Mouse (Mus musculus): ENCODE measurements around the gene Fam98c. TPM values are rescaled to one million over a fixed set of nuclear protein-coding genes. Genes with fewer than 3 reads are reported as not detected.

Fam98c gene
- polyA plus RNA-seq, 1 experiment from 2014 or later: 19.1 TPM

Other genes starting within 250 kb of the Fam98c start
- 193 and 201 TPM in 2 replicates for gene Actn4, start 193.9 kb downstream of the Fam98c start, polyA plus RNA-seq (2014; fragmentation: Nextera tagmentation; extraction: Ambion mirVana)
- gene Eif3k, start 174.4 kb downstream of the Fam98c start, polyA plus RNA-seq (2014; fragmentation: Nextera tagmentation; extraction: Ambion mirVana): 383 and 388 TPM in 2 replicates
- 4.6 and 6.2 TPM in 2 replicates for gene Map4k1, start 174.2 kb downstream of the Fam98c start, polyA plus RNA-seq (2014; fragmentation: Nextera tagmentation; extraction: Ambion mirVana)
- gene Ryr1, start 31.1 kb downstream of the Fam98c start, polyA plus RNA-seq (2014; fragmentation: Nextera tagmentation; extraction: Ambion mirVana): 2.0 and 2.2 TPM in 2 replicates
- gene Rasgrp4, start 21.4 kb downstream of the Fam98c start, polyA plus RNA-seq (2014; fragmentation: Nextera tagmentation; extraction: Ambion mirVana): 0.76 and 0.82 TPM in 2 replicates
- 0.34 and 0.46 TPM in 2 replicates for gene Ggn, start 14.0 kb upstream of the Fam98c start, polyA plus RNA-seq (2014; fragmentation: Nextera tagmentation; extraction: Ambion mirVana)
- gene Spred3, start 14.2 kb upstream of the Fam98c start, polyA plus RNA-seq (2014; fragmentation: Nextera tagmentation; extraction: Ambion mirVana): 5.6 and 6.5 TPM in 2 replicates
- gene Psmd8, start 24.5 kb upstream of the Fam98c start, polyA plus RNA-seq (2014; fragmentation: Nextera tagmentation; extraction: Ambion mirVana): 321 and 325 TPM in 2 replicates
- 0.56 and 1.0 TPM in 2 replicates for gene Catsperg1, start 57.8 kb upstream of the Fam98c start, polyA plus RNA-seq (2014; fragmentation: Nextera tagmentation; extraction: Ambion mirVana)
- gene Kcnk6, start 76.3 kb upstream of the Fam98c start, polyA plus RNA-seq (2014; fragmentation: Nextera tagmentation; extraction: Ambion mirVana): 0.41 and 1.2 TPM in 2 replicates
- 87.3 and 94.1 TPM in 2 replicates for gene Yif1b, start 82.1 kb upstream of the Fam98c start, polyA plus RNA-seq (2014; fragmentation: Nextera tagmentation; extraction: Ambion mirVana)
- 1.2 and 1.6 TPM in 2 replicates for gene 2200002D01Rik, start 92.2 kb upstream of the Fam98c start, polyA plus RNA-seq (2014; fragmentation: Nextera tagmentation; extraction: Ambion mirVana)
- 27.0 and 28.1 TPM in 2 replicates for gene Spint2, start 125.7 kb upstream of the Fam98c start, polyA plus RNA-seq (2014; fragmentation: Nextera tagmentation; extraction: Ambion mirVana)
- 44.2 and 55.8 TPM in 2 replicates for gene Ppp1r14a, start 133.1 kb upstream of the Fam98c start, polyA plus RNA-seq (2014; fragmentation: Nextera tagmentation; extraction: Ambion mirVana)
- gene Dpf1, start 147.7 kb upstream of the Fam98c start, polyA plus RNA-seq (2014; fragmentation: Nextera tagmentation; extraction: Ambion mirVana): 65.2 and 66.7 TPM in 2 replicates

All from neural tube, embryonic 11.5 days (tissue).